Mouse (Mus musculus) frontal cortex, adult (tissue): ENCODE data around the gene Fgfr2.
A peak's percentile ranks its signal among the peaks of the same experiment; 100 is the strongest.

Source experiments
- ATAC-seq: cut with Nextera tagmentation; 2 replicates; pipeline ENCODE4 v1.9.2; 2017; ENCODE audit warnings: mild to moderate bottlenecking, moderate library complexity, mixed read lengths; ENCODE audit not compliant: low TSS enrichment

Fgfr2 gene

DNA sequence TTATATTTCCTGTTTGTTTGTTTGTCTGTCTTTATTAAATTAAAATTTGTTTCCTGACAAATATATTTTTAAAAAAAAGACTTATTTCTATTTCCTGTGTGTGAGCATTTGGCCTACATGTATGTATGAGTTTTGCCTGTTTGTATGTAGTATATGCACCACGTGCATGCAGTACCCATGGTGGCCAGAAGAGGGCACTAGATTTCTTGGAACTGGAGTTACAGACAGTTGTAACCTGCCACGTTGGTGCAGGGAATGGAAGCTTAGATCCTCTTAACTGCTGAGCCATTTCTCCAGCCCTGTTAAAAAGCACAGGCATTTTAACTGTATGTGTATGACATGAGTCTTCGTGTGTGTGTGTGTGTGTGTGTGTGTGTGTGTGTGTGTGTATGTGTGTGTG, 1365.2 kb downstream of the Fgfr2 start:
- no peak for ATAC-seq

GRCm38 (mm10) chr7:131747152-131748010, 1375.8 kb downstream of the Fgfr2 start:
- no peak for ATAC-seq

GRCm38 (mm10) chr7:131746752-131747151, 1376.4 kb downstream of the Fgfr2 start:
- ATAC-seq = no peak

GRCm38 (mm10) chr7:131743193-131743592, 1380.0 kb downstream of the Fgfr2 start:
- ATAC-seq = no peak

- no peak for ATAC-seq
Measured at GRCm38 (mm10) chr7:131722783-131723575, 1400.2 kb downstream of the Fgfr2 start.

GRCm38 (mm10) chr7:131722316-131722715, 1400.8 kb downstream of the Fgfr2 start:
- ATAC-seq = no peak

DNA sequence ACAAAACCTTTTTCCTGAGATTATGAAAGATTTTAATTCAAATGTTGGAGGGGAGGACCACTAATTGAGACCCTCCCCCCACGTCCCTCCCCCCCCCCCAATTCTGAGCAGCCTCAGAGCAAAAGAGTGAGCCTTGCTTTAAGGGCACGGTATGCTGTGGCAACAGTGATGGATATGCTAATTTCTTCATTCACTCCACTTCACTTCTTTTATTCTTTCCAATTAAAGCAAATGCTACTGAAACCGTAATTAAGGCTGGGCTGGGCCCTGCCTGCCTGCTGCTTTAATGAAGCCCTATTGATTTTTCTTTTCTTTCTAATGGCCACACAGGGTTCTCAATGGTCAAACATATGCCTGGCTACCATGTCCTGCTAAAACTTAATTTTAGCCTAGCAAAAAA, 1404.9 kb downstream of the Fgfr2 start:
- no peak for ATAC-seq

DNA sequence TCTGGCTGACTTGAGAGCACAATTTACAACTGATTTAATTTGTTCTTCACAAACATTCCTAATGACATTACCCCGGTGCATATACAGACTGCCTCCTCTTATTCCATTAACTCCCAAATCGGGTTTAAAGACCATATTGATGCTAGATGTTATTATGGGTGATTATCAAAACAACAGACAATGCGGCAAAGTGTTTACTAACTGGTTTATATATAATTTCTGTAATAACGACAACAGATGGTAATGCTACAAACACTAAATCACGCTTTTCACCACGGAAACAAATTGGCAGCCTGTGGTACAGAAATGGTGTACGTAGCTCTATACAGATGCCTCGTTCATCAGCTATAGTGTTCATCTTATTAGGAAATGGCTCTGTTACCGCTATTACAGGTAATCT, 1410.1 kb downstream of the Fgfr2 start:
- ATAC-seq = no peak

- ATAC-seq = no peak
Measured at GRCm38 (mm10) chr7:131696889-131697288, 1426.3 kb downstream of the Fgfr2 start.

GRCm38 (mm10) chr7:131687324-131687723, 1435.8 kb downstream of the Fgfr2 start:
- no peak for ATAC-seq

DNA sequence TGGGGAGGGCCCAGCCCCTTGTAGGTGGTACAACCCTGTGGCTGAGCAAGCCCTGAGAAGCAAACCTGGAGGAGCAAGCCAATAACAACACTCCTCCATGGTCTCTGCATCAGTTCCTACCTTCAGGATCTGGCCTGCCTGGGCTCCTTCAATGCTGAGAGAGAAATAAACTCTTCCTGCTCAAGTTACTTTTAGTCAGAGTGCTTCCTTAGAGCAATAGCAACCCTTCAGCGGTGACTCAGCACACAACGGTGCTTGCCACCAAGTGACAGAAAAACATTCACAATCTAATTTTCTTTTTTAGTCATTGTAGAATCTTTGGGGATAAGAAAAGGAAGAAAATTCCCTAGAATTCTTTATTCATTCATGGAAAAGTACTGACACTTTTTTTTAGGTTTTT, 1446.0 kb downstream of the Fgfr2 start:
- ATAC-seq = peak; percentile 59; the same call in 1 of the 2 replicates

GRCm38 (mm10) chr7:131670586-131670985, 1452.6 kb downstream of the Fgfr2 start:
- no peak for ATAC-seq

GRCm38 (mm10) chr7:131669326-131669725, 1453.8 kb downstream of the Fgfr2 start:
- ATAC-seq = peak; percentile 100

- ATAC-seq = no peak
Measured at GRCm38 (mm10) chr7:131660726-131661125, 1462.4 kb downstream of the Fgfr2 start.

- ATAC-seq = no peak
Measured at GRCm38 (mm10) chr7:131656017-131656416, 1467.1 kb downstream of the Fgfr2 start.

- ATAC-seq = no peak
Measured at GRCm38 (mm10) chr7:131653416-131653815, 1469.7 kb downstream of the Fgfr2 start.

- no peak for ATAC-seq
Measured at GRCm38 (mm10) chr7:131651921-131652694, 1471.0 kb downstream of the Fgfr2 start.

GRCm38 (mm10) chr7:131650277-131650676, 1472.9 kb downstream of the Fgfr2 start:
- ATAC-seq = no peak

- ATAC-seq = no peak
Measured at GRCm38 (mm10) chr7:131648276-131648675, 1474.9 kb downstream of the Fgfr2 start.

DNA sequence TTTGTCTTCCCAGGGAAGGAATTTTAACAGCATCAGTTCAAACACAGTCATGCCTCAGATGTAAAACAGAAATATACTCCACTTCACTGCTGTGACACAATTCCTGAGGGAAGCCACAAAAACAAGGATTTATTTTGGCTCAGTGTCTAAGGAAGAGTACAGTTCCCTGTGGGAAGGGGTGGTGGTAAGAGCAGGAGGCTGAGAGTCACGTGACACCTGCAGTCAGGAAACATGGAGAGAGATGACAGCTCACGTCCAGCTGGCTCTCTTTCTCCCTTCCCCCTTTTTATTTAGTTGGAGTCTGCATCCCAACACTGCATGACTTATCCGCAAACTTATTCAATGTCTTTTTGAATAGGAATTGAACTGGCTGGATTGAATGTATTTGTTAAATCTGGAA, 1475.6 kb downstream of the Fgfr2 start:
- no peak for ATAC-seq

DNA sequence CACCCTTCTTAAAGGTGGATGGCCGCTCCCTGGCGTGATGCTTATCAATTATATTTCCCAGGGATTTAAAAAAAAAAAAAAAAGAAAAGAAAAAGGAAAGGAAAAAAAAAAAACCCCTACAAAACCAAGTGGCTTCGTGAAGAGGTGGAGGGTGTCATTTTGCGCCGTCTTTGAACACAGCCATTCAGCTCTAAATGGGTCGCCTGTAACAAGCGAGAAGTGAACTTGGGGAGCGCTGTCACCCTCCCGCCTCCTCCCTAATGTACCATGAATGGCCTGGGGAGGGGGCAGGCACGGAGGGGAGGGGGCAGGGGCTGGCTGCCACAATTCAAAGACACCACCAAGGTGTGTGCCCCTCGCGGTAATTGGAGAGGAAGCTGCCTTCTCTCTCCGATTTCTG, 1478.6 kb downstream of the Fgfr2 start:
- no peak for ATAC-seq

DNA sequence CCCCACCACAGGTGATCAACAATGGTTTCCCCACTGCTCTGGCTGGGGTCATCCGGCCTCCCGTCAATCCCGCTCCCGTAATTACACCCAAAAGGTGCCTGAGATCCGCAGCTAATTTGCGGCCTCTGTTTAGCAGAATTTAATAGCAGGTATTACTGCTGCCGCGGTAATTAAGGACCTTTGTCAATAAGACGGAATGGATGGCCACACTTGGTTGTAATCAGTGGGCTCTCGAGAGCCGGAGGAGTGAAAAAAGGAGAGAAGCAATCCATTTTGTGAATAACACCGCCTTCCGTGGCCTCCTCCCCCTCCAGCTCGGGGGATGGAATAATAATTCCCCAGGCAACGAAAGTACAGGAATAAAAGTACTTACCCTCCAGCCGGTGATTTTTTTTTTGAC, 1479.1 kb downstream of the Fgfr2 start:
- no peak for ATAC-seq
